Mouse (Mus musculus): ENCODE measurements at regions not wholly inside any gene's neighbourhood (a gene's known extent, or its start where the extent isn't known, plus 50 kb on each side); places are given as distances from the start of the nearest gene placed in this dataset.
"Not testable (repeated sequence)": the region's sequence is repeated elsewhere in the genome, so short reads cannot be mapped to it uniquely, and the experiment has no call there.

DNA sequence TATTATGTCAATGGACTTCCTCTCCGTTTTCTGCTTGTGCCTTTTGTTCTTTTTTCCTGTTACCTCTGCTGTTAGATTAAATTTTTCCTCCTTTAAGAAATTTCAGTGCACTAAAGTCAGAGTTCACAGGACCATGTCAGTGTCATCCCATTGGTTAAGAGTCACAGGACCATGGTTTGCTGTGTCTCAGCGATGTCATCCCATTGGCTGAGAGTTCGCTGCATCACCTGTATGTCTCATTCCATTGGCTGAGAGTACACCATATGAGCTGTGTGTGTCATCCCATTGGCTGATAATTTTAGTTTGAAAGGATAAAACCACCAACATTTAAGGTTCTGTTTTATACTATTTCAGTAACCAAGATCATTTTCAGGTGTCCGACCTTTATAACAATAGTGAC lies 50.7 kb upstream of the Jade1 start:
- ATAC-seq (ENCODE audit: extremely low read depth, insufficient number of reproducible peaks, low FRiP score, poor library complexity, severe bottlenecking): no peak

- no peak for ATAC-seq (ENCODE audit: extremely low read depth, insufficient number of reproducible peaks, low FRiP score, poor library complexity, severe bottlenecking)
Measured at GRCm38 (mm10) chr3:41502161-41502560, 53.4 kb upstream of the Jade1 start.

DNA sequence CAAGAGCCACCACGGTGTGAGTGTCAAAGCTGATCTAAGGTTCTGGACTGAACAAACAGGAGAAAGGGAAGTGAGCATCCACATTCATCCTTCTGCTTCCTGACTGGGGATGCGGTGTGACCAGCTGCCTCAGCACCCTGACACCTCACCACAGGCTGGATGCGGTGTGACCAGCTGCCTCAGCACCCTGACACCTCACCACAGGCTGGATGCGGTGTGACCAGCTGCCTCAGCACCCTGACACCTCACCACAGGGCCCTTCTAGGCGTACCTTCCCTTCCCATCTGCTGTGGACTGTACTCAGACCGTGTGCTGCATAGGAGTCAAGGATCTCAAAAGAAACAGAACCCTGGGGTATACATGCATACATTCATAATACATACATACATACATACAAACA lies 53.9 kb upstream of the Jade1 start:
- ATAC-seq (ENCODE audit: extremely low read depth, insufficient number of reproducible peaks, low FRiP score, poor library complexity, severe bottlenecking): not testable (repeated sequence)

- ATAC-seq (ENCODE audit: extremely low read depth, insufficient number of reproducible peaks, low FRiP score, poor library complexity, severe bottlenecking): no peak
Measured at GRCm38 (mm10) chr3:41501124-41501523, 54.4 kb upstream of the Jade1 start.

DNA sequence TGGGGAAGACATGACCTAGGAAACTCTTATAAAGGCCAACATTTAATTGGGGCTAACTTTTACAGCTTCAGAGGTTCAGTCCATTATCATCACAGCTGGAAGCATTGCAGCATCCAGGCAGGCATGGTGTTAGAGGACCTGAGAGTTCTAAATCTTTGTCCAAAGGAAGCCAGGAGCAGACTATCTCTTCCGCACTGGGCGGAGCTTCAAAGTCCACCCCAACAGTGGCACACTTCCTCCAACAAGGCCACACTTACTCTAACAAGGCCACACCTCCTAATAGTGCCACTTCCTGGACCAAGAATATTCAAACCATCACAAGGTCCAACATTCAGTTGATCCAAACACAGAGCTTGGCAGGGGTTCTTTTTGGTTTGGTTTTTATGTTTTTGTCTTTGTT lies 55.9 kb upstream of the Jade1 start:
- no peak for ATAC-seq (ENCODE audit: extremely low read depth, insufficient number of reproducible peaks, low FRiP score, poor library complexity, severe bottlenecking)

DNA sequence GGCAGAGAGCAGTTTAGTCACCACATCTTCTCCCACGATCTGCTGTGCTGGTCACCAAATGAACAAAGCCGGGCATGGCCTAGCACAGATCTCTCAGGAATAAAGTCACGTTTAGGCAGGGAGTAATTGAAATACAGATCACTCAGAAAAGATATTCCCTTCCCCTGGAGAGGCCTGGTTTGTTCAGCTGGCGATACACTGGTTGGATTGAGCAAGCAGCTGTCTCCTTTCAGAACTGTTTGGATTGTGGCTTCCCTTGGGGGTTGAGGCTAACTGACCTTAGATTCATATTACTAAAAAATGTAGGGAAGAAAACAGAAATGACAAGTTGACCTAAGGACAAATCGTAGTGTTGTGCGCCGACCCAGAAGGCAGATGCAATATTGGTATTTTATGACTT lies 56.7 kb upstream of the Jade1 start:
- no peak for ATAC-seq (ENCODE audit: extremely low read depth, insufficient number of reproducible peaks, low FRiP score, poor library complexity, severe bottlenecking)

GRCm38 (mm10) chr3:41497771-41498170 lies 57.8 kb upstream of the Jade1 start:
- ATAC-seq (ENCODE audit: extremely low read depth, insufficient number of reproducible peaks, low FRiP score, poor library complexity, severe bottlenecking): no peak

DNA sequence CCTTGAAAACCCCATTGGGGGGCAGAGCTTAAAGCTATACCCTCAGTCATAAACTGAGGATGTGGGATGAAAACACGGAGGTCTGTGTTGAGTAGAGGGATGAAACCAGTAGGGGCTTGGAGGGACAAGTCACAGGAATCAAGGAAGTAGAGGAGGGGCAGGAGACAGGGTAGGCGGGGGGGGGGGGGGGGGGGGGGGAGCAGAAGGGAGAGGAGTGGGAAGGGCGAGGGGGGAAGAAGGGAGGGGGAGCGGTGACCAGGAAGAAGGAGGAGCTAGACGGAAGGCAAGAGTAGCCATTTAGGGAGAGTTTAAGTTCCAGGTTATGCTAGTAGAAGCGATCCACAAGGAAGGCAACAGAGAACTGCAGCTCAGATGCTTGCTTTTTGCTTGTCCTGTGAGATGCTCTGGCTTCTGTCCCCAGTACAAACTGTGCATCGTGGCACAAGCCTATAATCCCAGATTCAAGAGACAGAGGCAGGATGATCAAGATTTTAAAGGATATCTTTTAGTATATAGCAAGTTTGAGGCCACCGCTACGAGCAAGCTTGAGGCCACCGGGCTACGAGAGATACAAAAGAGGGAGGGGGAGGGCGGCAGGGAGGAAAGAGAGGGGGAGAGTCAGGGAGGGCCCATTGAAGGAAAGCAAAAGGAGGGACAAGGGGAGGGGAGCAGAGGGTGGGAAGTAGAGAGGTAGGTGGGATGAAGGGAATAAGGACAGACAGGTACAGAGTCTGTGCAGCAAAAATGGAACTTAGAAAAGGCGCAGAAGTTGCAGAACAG lies 58.4 kb upstream of the Jade1 start:
- no peak for ATAC-seq (ENCODE audit: extremely low read depth, insufficient number of reproducible peaks, low FRiP score, poor library complexity, severe bottlenecking)

DNA sequence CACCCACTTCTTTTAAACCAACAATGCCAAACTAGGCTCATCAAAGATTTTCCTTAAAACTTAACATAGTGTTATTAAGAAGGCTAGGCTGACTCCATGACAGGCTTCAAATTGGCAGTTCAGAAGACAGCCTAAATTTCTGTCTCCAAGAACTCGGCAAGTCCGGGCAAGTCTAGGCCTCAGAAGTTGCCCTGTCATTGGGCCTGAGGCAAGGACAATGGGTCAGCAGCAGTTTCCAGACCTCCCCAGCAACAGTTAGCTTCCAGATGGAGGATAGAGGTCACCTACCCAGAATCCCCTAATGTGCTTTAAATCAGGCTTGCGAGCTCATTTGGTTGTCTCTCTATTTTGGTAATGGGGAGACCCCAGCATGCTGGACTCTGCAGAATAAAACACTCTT lies 59.6 kb upstream of the Jade1 start:
- no peak for ATAC-seq (ENCODE audit: extremely low read depth, insufficient number of reproducible peaks, low FRiP score, poor library complexity, severe bottlenecking)

GRCm38 (mm10) chr3:41495097-41495496 lies 60.4 kb upstream of the Jade1 start:
- ATAC-seq (ENCODE audit: extremely low read depth, insufficient number of reproducible peaks, low FRiP score, poor library complexity, severe bottlenecking): no peak

- ATAC-seq (ENCODE audit: extremely low read depth, insufficient number of reproducible peaks, low FRiP score, poor library complexity, severe bottlenecking): no peak
Measured at GRCm38 (mm10) chr3:41493472-41493871, 62.1 kb upstream of the Jade1 start.

DNA sequence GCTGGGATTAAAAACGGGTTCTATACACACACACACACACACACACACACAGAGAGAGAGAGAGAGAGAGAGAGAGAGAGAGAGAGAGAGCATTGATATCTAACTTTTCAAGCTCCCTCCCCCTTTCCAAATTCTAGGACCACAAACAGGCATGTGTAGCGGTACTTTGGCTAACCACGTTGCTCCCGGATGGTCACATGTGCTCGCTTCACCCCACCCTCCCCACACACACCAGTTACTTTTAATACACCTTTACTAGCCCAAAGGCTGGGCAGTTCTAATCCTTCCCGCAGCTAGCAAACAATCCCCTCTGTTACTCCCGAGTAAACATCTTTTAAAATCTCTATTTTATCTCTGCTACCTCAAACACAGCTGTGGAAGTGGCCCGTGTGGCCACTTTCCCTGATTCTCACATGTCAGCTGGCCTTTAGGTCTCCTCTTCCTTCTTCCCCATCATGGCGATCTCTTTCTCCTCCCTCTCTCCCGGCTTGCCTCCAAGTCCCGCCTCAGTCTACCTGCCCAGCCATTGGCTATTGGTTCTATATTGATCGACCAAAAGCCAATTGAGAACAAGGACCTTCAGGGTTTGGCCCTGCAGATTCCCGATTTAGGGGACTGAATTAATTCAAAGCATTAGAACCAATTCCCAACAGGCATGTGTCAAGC lies 62.7 kb upstream of the Jade1 start:
- ATAC-seq (ENCODE audit: extremely low read depth, insufficient number of reproducible peaks, low FRiP score, poor library complexity, severe bottlenecking): no peak

- ATAC-seq (ENCODE audit: extremely low read depth, insufficient number of reproducible peaks, low FRiP score, poor library complexity, severe bottlenecking): no peak
Measured at GRCm38 (mm10) chr3:41492031-41492726, 63.4 kb upstream of the Jade1 start.

- ATAC-seq (ENCODE audit: extremely low read depth, insufficient number of reproducible peaks, low FRiP score, poor library complexity, severe bottlenecking): no peak
Measured at GRCm38 (mm10) chr3:41491185-41491584, 64.3 kb upstream of the Jade1 start.

- no peak for ATAC-seq (ENCODE audit: extremely low read depth, insufficient number of reproducible peaks, low FRiP score, poor library complexity, severe bottlenecking)
Measured at GRCm38 (mm10) chr3:41489998-41490397, 65.5 kb upstream of the Jade1 start.

- ATAC-seq (ENCODE audit: extremely low read depth, insufficient number of reproducible peaks, low FRiP score, poor library complexity, severe bottlenecking): no peak
Measured at GRCm38 (mm10) chr3:41489571-41489970, 66.0 kb upstream of the Jade1 start.

- ATAC-seq (ENCODE audit: extremely low read depth, insufficient number of reproducible peaks, low FRiP score, poor library complexity, severe bottlenecking): no peak
Measured at GRCm38 (mm10) chr3:41488229-41488774, 67.2 kb upstream of the Jade1 start.

GRCm38 (mm10) chr3:41484920-41485319 lies 70.6 kb upstream of the Jade1 start:
- no peak for ATAC-seq (ENCODE audit: extremely low read depth, insufficient number of reproducible peaks, low FRiP score, poor library complexity, severe bottlenecking)

DNA sequence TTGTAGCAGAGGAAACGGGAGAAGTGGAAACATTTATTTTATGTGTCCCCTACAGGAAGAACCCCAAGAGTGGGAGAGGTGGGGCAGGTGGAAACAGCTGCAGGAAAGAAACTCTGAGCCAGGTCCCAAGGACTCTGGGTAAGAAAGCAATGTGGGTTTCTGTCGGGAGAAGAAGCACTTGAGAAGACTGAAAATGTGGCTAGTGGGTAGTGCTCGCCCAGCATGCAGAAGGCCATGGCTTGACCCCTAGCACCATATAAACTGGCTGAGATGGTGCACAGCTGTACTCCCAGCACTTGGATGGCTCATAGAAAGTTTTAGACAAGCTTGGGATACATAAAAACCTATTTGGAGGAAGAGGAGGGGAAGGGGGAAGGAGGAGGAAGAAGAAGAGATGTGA lies 71.9 kb upstream of the Jade1 start:
- ATAC-seq (ENCODE audit: extremely low read depth, insufficient number of reproducible peaks, low FRiP score, poor library complexity, severe bottlenecking): no peak

All from neutrophil, adult 5-6 weeks (primary cell).